Mouse (Mus musculus): ENCODE data around the gene Itgb1bp1. TPM values are rescaled to one million over a fixed set of nuclear protein-coding genes. Genes with fewer than 3 reads are reported as not detected.
A peak's percentile ranks its signal among the peaks of the same experiment; 100 is the strongest.

Gene Itgb1bp1
- total and polyA plus RNA-seq, 3 experiments: 15.2 to 50.6 (median 42.4) TPM

GRCm38 (mm10) chr12:21315923-21316868, 30.1 kb upstream of the Itgb1bp1 start, which contains the start of gene Iah1:
Gene Iah1 (plus strand): TSS chr12:21316389.
- TF ChIP-seq POLR2A (IDR thresholded peaks at IDR 0.05; ENCODE audit: insufficient read depth, low read depth, low read length) (peak; percentile 85), CTCF (IDR thresholded peaks at IDR 0.05) (no peak), EP300 (IDR thresholded peaks at IDR 0.05; ENCODE audit: insufficient read depth, low read depth, low read length) (no peak)
- intact Hi-C loops (cut with DNase I): loop anchor here (2.0 to 5.0 kb wide), 3 partner anchors 29 to 239 kb away; partner anchors contain the start of gene Itgb1bp1

GRCm38 (mm10) chr12:21312201-21312600, 26.1 kb upstream of the Itgb1bp1 start:
- Histone ChIP-seq H3K4me1 (ENCODE audit: control insufficient read depth, insufficient read depth, low read length) (peaks cover 1% of the 10 kb centered on the region; the same call in 1 of the 2 replicates), H3K27ac (no peak overlapping the region), H3K9ac (ENCODE audit: low read depth, low read length) (no peak overlapping the region), H3K79me2 (replicated peaks; ENCODE audit: control insufficient read depth, insufficient read depth, low read length) (no peaks in the 10 kb centered on the region), H3K36me3 (ENCODE audit: control insufficient read depth, insufficient read depth, low read length) (no peaks in the 10 kb centered on the region), H3K4me3 (no peak overlapping the region), H3K27me3 (ENCODE audit: control insufficient read depth, insufficient read depth, low read length) (no peaks in the 10 kb centered on the region)
- no peak for DNase-seq
- TF ChIP-seq POLR2A (IDR thresholded peaks at IDR 0.05; ENCODE audit: insufficient read depth, low read depth, low read length): no peak
- no peak for TF ChIP-seq EP300 (IDR thresholded peaks at IDR 0.05; ENCODE audit: insufficient read depth, low read depth, low read length)
- TF ChIP-seq CTCF (IDR thresholded peaks at IDR 0.05): no peak
- WGBS: 89% methylated on average over 5 of the region's 5 CpGs
- intact Hi-C loops (cut with DNase I): no loop called here

More at GRCm38 (mm10) chr12:21315923-21316868, 30.1 kb upstream of the Itgb1bp1 start, which contains the start of gene Iah1:
- peak within 1 kb of the TSS; percentile 75 for H3K4me3 ChIP-seq
- no peaks in the 10 kb centered on the region for H3K79me2 ChIP-seq (replicated peaks; ENCODE audit: control insufficient read depth, insufficient read depth, low read length)
- peak within 1 kb of the TSS; percentile 73 for H3K9ac ChIP-seq (ENCODE audit: low read depth, low read length)
- H3K27ac ChIP-seq: peak within 1 kb of the TSS; percentile 82
- DNase-seq: peak; percentile 90 to 92
- WGBS: 2% methylated on average over 59 of the region's 59 CpGs
- H3K27me3 ChIP-seq (ENCODE audit: control insufficient read depth, insufficient read depth, low read length): no peaks in the 10 kb centered on the region
- peaks cover 2% of the 10 kb centered on the region; the same call in 1 of the 2 replicates for H3K4me1 ChIP-seq (ENCODE audit: control insufficient read depth, insufficient read depth, low read length)
- H3K36me3 ChIP-seq (ENCODE audit: control insufficient read depth, insufficient read depth, low read length): no peaks in the 10 kb centered on the region

DNA sequence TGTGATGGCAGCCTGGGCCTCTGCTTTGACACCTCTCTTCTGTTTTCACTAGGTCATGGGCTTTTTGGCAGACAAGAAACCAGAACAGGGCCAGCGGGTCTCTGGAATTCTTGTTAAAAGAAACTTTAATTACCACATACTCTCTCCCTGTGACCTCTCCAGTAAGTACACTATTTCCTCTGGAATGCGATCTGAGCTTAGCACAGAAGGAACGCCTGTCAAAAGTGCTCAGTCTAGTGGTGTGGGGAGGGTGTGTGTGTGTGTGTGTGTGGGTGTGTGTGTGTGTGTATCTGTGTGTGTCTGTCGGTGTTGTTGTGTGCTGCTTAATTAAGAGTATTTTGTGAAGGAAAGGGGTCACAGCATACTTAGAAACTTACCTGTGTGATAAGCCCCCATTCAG, 20.6 kb upstream of the Itgb1bp1 start:
- intact Hi-C loops (cut with DNase I): no loop called here
- no peaks in the 10 kb centered on the region for H3K79me2 ChIP-seq (replicated peaks; ENCODE audit: control insufficient read depth, insufficient read depth, low read length)
- WGBS: 81% methylated on average over 4 of the region's 4 CpGs
- no peaks in the 10 kb centered on the region for H3K36me3 ChIP-seq (ENCODE audit: control insufficient read depth, insufficient read depth, low read length)
- H3K4me1 ChIP-seq (ENCODE audit: control insufficient read depth, insufficient read depth, low read length): no peaks in the 10 kb centered on the region
- H3K4me3 ChIP-seq: no peak overlapping the region
- H3K27me3 ChIP-seq (ENCODE audit: control insufficient read depth, insufficient read depth, low read length): no peaks in the 10 kb centered on the region
- no peak overlapping the region for H3K27ac ChIP-seq
- no peak for TF ChIP-seq EP300 (IDR thresholded peaks at IDR 0.05; ENCODE audit: insufficient read depth, low read depth, low read length)
- DNase-seq: no peak
- H3K9ac ChIP-seq (ENCODE audit: low read depth, low read length): no peak overlapping the region

- TF ChIP-seq EP300 (IDR thresholded peaks at IDR 0.05; ENCODE audit: insufficient read depth, low read depth, low read length) (no peak), CTCF (IDR thresholded peaks at IDR 0.05) (no peak), POLR2A (IDR thresholded peaks at IDR 0.05; ENCODE audit: insufficient read depth, low read depth, low read length) (no peak)
- Histone ChIP-seq H3K4me1 (ENCODE audit: control insufficient read depth, insufficient read depth, low read length) (no peaks in the 10 kb centered on the region), H3K27me3 (ENCODE audit: control insufficient read depth, insufficient read depth, low read length) (no peaks in the 10 kb centered on the region), H3K4me3 (no peak overlapping the region), H3K36me3 (ENCODE audit: control insufficient read depth, insufficient read depth, low read length) (no peaks in the 10 kb centered on the region), H3K27ac (no peak overlapping the region), H3K79me2 (replicated peaks; ENCODE audit: control insufficient read depth, insufficient read depth, low read length) (no peaks in the 10 kb centered on the region), H3K9ac (ENCODE audit: low read depth, low read length) (no peak overlapping the region)
- DNase-seq: no peak
- intact Hi-C loops (cut with DNase I): no loop called here
- WGBS: 93% methylated on average over 4 of the region's 4 CpGs
These were observed 19.7 kb upstream of the Itgb1bp1 start for GRCm38 (mm10) chr12:21305741-21306140.

GRCm38 (mm10) chr12:21302361-21302783, 16.3 kb upstream of the Itgb1bp1 start:
- H3K36me3 ChIP-seq (ENCODE audit: control insufficient read depth, insufficient read depth, low read length): no peaks in the 10 kb centered on the region
- intact Hi-C loops (cut with DNase I): no loop called here
- no peak overlapping the region for H3K4me3 ChIP-seq
- H3K9ac ChIP-seq (ENCODE audit: low read depth, low read length): no peak overlapping the region
- TF ChIP-seq EP300 (IDR thresholded peaks at IDR 0.05; ENCODE audit: insufficient read depth, low read depth, low read length): no peak
- no peaks in the 10 kb centered on the region for H3K27me3 ChIP-seq (ENCODE audit: control insufficient read depth, insufficient read depth, low read length)
- H3K79me2 ChIP-seq (replicated peaks; ENCODE audit: control insufficient read depth, insufficient read depth, low read length): no peaks in the 10 kb centered on the region
- H3K27ac ChIP-seq: no peak overlapping the region
- no peaks in the 10 kb centered on the region for H3K4me1 ChIP-seq (ENCODE audit: control insufficient read depth, insufficient read depth, low read length)
- 73% methylated on average over 5 of the region's 5 CpGs for WGBS
- no peak for DNase-seq

DNA sequence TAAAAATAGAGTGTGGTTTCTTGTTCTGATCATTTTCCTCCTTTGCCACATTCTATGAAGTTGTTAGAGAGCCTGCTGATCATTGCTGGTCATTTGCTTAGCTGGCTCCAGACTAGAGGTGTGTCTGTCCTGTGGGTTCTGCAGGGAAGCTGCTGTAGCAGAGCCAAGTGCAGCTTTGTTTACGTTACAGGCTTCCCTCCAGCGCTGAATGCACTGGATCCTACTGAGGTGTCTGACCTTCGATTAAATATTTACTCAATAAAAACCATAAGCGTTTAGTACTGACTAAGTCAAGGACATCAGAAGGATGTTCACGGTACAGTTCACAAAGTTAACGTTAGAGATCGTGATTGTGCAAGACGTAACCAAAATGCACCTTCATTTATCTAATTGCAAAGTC, 15.8 kb upstream of the Itgb1bp1 start:
- H3K79me2 ChIP-seq (replicated peaks; ENCODE audit: control insufficient read depth, insufficient read depth, low read length): no peaks in the 10 kb centered on the region
- DNase-seq: no peak
- intact Hi-C loops (cut with DNase I): no loop called here
- H3K27me3 ChIP-seq (ENCODE audit: control insufficient read depth, insufficient read depth, low read length): no peaks in the 10 kb centered on the region
- no peaks in the 10 kb centered on the region for H3K4me1 ChIP-seq (ENCODE audit: control insufficient read depth, insufficient read depth, low read length)
- peak overlapping the region; percentile 10; the same call in 1 of the 2 replicates for H3K27ac ChIP-seq
- H3K36me3 ChIP-seq (ENCODE audit: control insufficient read depth, insufficient read depth, low read length): no peaks in the 10 kb centered on the region
- H3K9ac ChIP-seq (ENCODE audit: low read depth, low read length): no peak overlapping the region
- H3K4me3 ChIP-seq: no peak overlapping the region
- 80% methylated on average over 8 of the region's 8 CpGs for WGBS
- TF ChIP-seq CTCF (IDR thresholded peaks at IDR 0.05): no peak
- TF ChIP-seq EP300 (IDR thresholded peaks at IDR 0.05; ENCODE audit: insufficient read depth, low read depth, low read length): no peak
- no peak for TF ChIP-seq POLR2A (IDR thresholded peaks at IDR 0.05; ENCODE audit: insufficient read depth, low read depth, low read length)
